Mouse (Mus musculus): ENCODE data around the gene Ap3d1. TPM values are rescaled to one million over a fixed set of nuclear protein-coding genes. Genes with fewer than 3 reads are reported as not detected.

Ap3d1 gene
- total RNA-seq, 2 experiments from 2014 or later, result 12.5 to 30.5 TPM

- ATAC-seq (replicated peaks; ENCODE audit: low FRiP score, poor library complexity, severe bottlenecking), result no peak
Observed at GRCm38 (mm10) chr10:80727369-80728127, 14.5 kb downstream of the Ap3d1 start.

DNA sequence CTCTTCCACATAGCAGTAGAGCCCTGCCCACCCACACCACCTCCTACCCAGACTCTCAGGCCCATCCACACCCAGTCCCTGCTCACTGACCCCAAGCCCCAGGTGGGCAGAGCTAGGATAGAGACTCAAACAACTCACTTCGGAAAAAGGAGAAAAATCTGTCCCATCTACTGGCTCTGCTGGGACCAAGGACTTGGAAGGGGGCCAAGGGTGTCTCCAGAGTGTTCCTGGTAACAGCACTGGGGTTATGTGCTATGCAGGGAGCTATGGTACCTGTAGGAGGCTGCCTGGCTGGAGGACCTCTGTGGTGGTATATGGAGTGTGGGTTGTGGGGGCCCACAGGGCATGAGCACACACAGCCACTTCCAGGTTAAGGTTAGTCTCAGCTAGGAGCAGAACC, 24.8 kb downstream of the Ap3d1 start:
- no peak for ATAC-seq (replicated peaks; ENCODE audit: low FRiP score, poor library complexity, severe bottlenecking)

DNA sequence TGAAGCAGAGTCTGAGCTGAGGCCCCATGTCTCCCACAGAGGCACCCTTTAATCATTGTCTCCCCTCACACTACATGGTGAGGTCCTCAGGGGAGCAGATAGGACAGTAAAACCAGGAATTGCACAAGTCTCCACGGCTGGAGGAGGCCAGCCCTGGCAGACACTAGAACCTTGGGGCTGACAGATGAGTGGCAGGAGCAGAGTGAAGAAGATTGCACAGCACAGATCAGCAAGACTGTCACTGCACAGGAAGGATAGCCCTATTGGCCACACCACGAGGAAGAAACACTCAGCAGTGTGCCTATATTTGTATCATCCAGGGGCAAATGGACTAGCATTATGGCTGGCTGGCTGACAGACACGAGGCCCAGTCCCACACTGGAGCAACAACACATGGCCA, 31.2 kb downstream of the Ap3d1 start:
- no peak for ATAC-seq (replicated peaks; ENCODE audit: low FRiP score, poor library complexity, severe bottlenecking)

DNA sequence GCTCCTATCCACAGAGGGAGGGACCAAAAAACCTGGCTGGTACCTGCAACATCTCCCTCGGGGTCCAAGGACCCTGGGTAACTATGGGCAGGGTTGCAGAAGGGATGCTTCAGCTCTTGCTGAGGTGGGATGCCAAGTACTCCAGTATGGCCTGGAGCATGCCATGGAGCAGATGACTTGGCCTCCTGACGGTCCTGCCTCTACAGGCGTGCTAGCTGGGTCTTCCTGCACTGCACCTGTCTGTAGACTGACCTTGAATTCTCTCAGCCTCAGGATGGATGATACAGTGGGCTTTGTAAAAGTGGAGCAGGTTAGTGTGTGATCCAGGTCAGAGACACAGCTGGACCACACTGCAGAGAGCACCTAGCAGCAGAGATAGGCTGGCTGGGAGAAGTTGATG, 36.6 kb downstream of the Ap3d1 start:
- no peak for ATAC-seq (replicated peaks; ENCODE audit: low FRiP score, poor library complexity, severe bottlenecking)

GRCm38 (mm10) chr10:80705033-80705432, 37.0 kb downstream of the Ap3d1 start:
- no peak for ATAC-seq (replicated peaks; ENCODE audit: low FRiP score, poor library complexity, severe bottlenecking)

DNA sequence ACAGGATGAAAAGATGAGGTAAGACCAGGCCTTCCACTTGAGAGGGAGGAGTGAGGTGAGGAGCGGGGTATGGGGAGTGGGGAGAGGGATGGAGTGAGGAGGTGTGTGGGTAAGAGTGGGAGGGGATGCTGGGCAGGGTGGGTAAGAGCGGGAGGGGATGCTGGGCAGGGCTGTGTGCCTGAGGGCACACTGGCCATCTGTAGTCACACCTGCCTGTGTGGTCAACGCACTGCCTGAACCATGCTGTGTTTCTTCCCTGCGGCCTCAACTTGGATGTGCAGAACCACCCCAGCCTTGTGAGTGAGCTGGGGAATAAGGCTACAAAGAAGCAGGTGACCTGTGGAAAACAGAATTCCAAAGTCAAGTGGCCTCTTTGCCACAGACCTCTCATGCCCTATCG, 37.6 kb downstream of the Ap3d1 start:
- no peak for ATAC-seq (replicated peaks; ENCODE audit: low FRiP score, poor library complexity, severe bottlenecking)

GRCm38 (mm10) chr10:80703643-80704042, 38.4 kb downstream of the Ap3d1 start:
- ATAC-seq (replicated peaks; ENCODE audit: low FRiP score, poor library complexity, severe bottlenecking), result no peak

DNA sequence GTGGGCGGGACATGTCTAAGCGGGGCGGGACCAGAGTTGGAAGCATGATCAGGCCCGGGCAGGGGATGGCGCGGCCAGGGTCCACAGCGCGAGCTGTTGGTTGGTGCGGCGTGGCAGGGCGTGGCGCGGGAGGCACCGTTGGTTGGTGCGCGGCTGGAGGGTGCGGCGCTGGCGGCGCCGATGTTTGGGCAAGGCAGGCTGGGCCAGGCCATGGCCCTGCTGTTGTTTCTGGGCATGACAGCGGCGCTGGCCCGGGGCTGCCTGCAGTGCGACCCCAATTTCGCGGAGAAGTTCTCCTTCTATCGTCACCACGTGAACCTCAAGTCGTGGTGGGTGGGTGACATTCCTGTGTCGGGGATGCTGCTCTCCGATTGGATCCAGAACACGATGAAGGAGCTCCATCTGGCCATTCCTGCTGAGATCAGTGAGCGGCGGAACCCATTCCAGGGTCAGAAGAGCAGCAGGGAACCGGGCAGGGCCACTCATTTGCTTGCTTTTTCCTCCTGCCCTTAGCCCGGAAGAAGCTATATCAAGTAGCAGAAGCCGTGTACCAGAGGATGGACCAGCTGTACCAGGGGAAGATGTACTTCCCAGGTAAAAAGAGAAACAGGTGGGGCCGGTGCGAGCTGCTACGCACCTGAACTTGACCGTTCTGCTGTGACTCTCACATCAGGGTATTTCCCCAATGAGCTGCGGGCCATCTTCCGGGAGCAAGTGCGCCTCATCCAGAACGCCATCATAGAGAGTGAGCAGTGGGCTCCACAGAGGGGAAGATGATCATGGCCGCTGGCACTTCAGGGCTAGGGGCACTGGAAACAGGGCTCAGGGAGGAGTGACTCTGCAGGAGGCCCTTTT, 39.3 kb downstream of the Ap3d1 start:
- peak; percentile 66 for ATAC-seq (replicated peaks; ENCODE audit: low FRiP score, poor library complexity, severe bottlenecking)

- peak; percentile 70 for ATAC-seq (replicated peaks; ENCODE audit: low FRiP score, poor library complexity, severe bottlenecking)
Observed at GRCm38 (mm10) chr10:80701721-80702535, 40.1 kb downstream of the Ap3d1 start, which contains the start of the genes Mob3a and Izumo4. Gene Mob3a, minus strand, starts transcription at chr10:80701977. Gene Izumo4, plus strand, starts transcription at chr10:80702184.

DNA sequence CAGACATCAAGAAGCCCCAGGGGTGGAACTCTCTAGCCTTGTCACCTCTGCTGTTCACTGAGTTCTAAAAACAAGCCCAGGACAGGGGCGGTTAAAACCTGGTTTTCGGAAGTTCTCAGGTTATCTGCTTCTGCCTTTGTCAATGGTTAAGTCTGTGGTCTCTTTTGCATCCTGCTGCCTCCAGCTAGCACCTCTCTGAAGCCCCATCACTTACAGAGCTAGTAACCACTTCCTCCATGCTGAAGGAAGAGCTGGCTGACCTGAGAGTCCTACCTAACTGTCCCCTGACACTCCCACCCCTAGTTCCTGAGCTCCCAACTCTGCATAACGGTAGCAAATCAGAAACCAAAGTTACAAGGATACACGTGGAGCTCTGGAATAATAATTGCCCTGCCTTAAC, 41.3 kb downstream of the Ap3d1 start:
- no peak for ATAC-seq (replicated peaks; ENCODE audit: low FRiP score, poor library complexity, severe bottlenecking)

DNA sequence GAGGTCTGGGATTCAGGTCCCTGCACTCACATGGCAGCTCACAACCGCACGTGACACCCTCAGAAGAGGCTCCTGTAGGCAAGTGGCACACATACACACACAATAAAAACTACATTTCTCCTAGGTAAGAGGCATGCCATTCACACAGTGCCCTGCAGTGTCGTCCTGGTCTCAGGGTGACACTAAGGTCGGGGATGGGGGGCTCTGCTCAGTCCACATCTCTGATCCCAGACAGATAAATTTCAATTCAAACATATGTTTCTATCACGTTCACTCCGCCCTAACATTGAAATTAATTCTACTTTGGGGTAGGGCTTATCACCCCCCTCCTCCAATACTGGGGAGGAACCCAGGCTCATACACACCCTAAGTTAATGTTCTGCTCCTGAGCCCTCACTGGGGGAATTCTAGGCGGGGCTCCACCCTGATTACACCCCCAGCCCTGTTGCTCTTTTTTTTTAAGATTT, 42.0 kb downstream of the Ap3d1 start:
- no peak for ATAC-seq (replicated peaks; ENCODE audit: low FRiP score, poor library complexity, severe bottlenecking)

DNA sequence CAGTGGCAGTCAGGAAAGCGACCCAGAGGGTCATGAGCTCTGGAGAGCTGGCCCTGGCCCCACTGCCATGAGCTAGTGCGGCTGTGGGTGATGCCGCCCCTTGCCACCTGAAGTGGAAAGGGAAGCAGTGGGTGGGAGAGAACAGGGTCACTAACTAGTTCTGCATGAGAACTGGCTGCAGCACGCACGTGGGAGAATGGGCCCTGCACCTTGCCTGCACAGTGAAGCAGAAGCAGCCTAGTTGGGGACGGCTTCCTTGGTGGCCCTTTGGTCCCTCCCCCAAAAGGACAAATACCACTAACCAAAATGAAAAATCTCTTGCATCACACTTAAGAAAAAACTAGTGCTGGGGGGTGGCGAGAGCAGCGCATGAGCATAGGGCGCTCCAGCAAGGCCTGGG, 43.5 kb downstream of the Ap3d1 start:
- ATAC-seq (replicated peaks; ENCODE audit: low FRiP score, poor library complexity, severe bottlenecking), result no peak

GRCm38 (mm10) chr10:80697812-80698211, 44.3 kb downstream of the Ap3d1 start:
- peak; percentile 48 for ATAC-seq (replicated peaks; ENCODE audit: low FRiP score, poor library complexity, severe bottlenecking)

- ATAC-seq (replicated peaks; ENCODE audit: low FRiP score, poor library complexity, severe bottlenecking), result no peak
Observed at GRCm38 (mm10) chr10:80697393-80697787, 44.7 kb downstream of the Ap3d1 start.

DNA sequence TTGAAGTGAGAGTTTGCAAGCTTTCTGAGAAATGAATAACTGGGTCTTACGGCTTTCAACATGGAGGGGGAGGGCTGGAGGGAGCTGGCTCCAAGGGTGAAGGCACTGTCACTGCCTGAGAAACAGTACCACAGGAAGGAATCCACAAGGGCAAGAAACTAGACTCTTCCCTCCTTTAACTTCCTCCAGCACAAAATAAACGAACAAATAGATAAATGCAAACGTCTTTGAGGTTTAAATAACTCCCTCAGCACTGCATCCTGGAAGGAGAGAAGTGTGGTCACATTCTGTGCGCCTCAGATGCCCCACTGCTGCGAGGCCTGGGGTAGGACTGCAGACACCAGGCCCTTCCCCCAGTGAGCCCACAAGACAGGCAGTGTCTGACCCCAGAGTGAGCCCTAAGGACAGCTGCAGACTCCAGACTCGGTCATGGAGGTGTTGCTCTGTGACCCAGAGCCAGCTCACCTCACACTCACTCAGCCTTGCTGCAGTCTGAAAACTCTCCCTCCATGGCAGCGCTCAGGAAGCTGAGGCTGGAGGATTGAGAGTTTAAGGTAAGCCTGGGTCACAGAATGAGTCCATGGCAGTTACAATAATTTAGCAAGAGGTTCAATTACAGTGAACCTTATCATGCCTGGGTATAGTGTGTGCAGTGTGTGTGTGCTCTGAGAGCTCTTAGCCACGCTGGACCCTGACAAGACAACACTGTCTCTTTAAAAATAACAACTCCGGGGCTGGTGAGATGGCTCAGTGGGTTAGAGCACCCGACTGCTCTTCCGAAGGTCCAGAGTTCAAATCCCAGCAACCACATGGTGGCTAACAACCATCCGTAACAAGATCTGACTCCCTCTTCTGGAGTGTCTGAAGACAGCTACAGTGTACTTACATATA, 45.3 kb downstream of the Ap3d1 start:
- no peak for ATAC-seq (replicated peaks; ENCODE audit: low FRiP score, poor library complexity, severe bottlenecking)

GRCm38 (mm10) chr10:80695801-80696501, 46.1 kb downstream of the Ap3d1 start:
- ATAC-seq (replicated peaks; ENCODE audit: low FRiP score, poor library complexity, severe bottlenecking), result no peak

DNA sequence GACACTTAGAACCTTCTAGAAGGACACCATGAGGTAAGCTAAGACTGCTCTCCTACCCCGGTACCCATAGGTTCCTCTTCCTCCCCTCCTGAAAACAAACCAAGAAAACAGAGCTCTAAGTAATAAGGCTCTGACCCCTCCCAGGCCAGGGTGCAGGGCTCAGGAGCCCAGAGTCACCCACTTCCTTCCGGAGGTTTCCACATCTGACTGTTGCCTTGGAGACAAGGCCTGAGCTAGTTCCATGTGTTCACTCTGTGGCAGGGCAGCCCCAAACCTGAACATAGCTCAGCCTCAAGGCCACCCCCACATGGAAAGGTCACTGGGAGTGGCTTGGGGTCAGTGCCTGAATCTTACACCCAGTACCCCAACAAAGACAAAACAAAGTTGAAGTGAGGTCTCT, 46.9 kb downstream of the Ap3d1 start:
- peak; percentile 6; the same call in 1 of the 2 replicates for ATAC-seq (replicated peaks; ENCODE audit: low FRiP score, poor library complexity, severe bottlenecking)

DNA sequence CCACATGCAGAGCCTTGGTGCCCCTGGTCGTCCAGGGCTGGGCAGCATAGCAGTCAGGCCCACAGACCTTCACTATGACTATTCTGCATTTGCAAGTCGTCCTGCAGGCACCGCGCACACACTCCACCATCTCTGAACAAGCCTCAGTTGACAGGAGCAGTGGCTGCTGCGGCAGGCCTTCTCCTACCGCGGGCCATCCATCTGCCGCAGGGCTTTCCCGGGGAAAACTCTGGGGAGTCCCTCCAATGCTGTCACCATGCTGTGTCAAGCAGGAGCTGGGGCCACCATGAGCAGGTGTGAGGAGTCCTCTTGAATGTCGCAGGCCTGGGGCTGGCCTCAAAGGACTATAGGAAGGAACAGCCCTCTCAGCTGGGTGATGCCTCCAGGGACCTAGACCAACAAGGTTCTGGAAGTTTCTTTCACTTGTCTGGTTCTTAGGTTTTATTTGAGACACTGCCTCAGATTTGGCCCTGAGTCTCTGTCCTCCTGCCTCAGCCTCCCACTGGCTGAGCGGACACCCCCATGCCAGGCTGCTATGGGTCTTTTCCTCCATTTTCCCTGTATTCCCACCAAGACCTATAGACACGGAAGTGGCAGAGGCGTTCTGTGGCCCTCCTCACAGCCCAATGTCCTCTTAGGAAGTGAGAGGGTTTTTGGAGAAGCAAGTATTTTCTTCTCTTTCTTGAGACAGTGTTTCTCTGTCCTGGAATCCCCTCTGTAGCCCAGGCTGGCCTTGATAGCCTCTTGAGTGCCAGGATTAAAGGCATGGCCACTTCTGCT, 47.7 kb downstream of the Ap3d1 start:
- ATAC-seq (replicated peaks; ENCODE audit: low FRiP score, poor library complexity, severe bottlenecking), result no peak
